Mouse (Mus musculus) liver, adult 2 months (tissue): ENCODE measurements around the gene Ifit2.
"Not testable (repeated sequence)": the region's sequence is repeated elsewhere in the genome, so short reads cannot be mapped to it uniquely, and the experiment has no call there.

Experiments used
- CTCF ChIP-seq: fragments of 200-500 bp; IDR thresholded peaks from 2 replicates; pipeline ENCODE4 v1.5.1; 2011; ENCODE audit warnings: low read depth, low read length, control low read depth
- POLR2A ChIP-seq: fragments of 200-500 bp; IDR thresholded peaks from 2 replicates; pipeline ENCODE4 v1.6.1; 2011; ENCODE audit warnings: low read length, control low read depth; ENCODE audit not compliant: insufficient read depth; ENCODE audit errors: extremely low read depth

DNA sequence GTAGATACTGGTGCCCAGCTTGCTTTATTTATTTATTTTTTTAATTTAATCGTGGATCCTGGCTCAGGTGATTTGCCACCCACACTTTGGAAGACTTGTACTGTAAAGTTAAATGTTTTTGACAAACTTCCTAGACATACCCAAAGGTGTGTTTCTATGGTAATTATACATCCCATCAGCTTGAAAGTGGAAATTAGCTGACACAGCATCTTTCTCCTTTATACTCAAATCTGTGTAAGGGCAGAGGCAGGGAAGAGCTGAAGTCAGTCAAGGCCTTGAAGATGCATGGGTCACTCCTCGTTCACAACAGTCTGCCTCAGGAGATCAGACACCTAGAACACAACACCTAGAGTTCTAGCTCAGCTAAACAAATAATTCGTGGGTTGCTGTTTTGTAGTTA, 59.6 kb downstream of the Ifit2 start:
- not testable (repeated sequence) for TF ChIP-seq POLR2A, CTCF
